Mouse (Mus musculus) ES-Bruce4 (cell line): ENCODE data around the gene Schip1. TPM values are rescaled to one million over a fixed set of nuclear protein-coding genes. Genes with fewer than 3 reads are reported as not detected.
A peak's percentile ranks its signal among the peaks of the same experiment; 100 is the strongest.

Source experiments
- H3K27ac ChIP-seq: 2 replicates; pipeline ENCODE4 v1.5.1; 2012; ENCODE audit warnings: low read length, inconsistent platforms; ENCODE audit not compliant: insufficient read depth
- H3K27me3 ChIP-seq: 2 replicates; pipeline ENCODE4 v1.6.1; 2012; ENCODE audit warnings: mild to moderate bottlenecking, low read length, inconsistent platforms; ENCODE audit not compliant: control insufficient read depth, poor library complexity, insufficient read depth, severe bottlenecking
- H3K36me3 ChIP-seq: 2 replicates; pipeline ENCODE4 v1.6.1; 2012; ENCODE audit warnings: inconsistent platforms, mild to moderate bottlenecking, low read length, moderate library complexity; ENCODE audit not compliant: control insufficient read depth, poor library complexity, insufficient read depth, severe bottlenecking
- H3K4me1 ChIP-seq: one replicate; pipeline ENCODE4 v1.8.1; 2011; ENCODE audit warnings: low read length; ENCODE audit not compliant: control insufficient read depth, insufficient read depth
- H3K4me3 ChIP-seq: 2 replicates; pipeline ENCODE4 v1.5.1; 2011; ENCODE audit warnings: low read depth, mild to moderate bottlenecking, low read length
- H3K9ac ChIP-seq: 2 replicates; pipeline ENCODE4 v1.6.1; 2012; ENCODE audit warnings: low read depth, mild to moderate bottlenecking, inconsistent platforms; ENCODE audit not compliant: poor library complexity, severe bottlenecking
- H3K9me3 ChIP-seq: replicated peaks from 2 replicates; pipeline ENCODE4 v1.6.1; 2012; ENCODE audit warnings: mild to moderate bottlenecking, low read length, inconsistent platforms; ENCODE audit not compliant: control insufficient read depth, poor library complexity, insufficient read depth, severe bottlenecking
- CTCF ChIP-seq: IDR thresholded peaks from one replicate; pipeline ENCODE4 v1.8.1; 2011; ENCODE audit warnings: low read depth, low read length
- EP300 ChIP-seq: IDR thresholded peaks from 2 replicates; pipeline ENCODE4 v1.6.1; 2011; ENCODE audit warnings: low read depth, low read length; ENCODE audit not compliant: insufficient read depth
- POLR2A ChIP-seq: IDR thresholded peaks from one replicate; pipeline ENCODE4 v1.8.1; 2011; ENCODE audit warnings: low read length; ENCODE audit not compliant: insufficient read depth
- polyA plus RNA-seq: library from polyadenylated mRNA; stranded (reverse); fragments of >200 nt; gene quantifications from 2 replicates; pipeline ENCODE4 v1.2.4, GENCODE M21; 2011; ENCODE audit warnings: low read depth; ENCODE audit not compliant: missing spikeins, insufficient read depth, insufficient read length

The Schip1 gene
- polyA plus RNA-seq, 1 experiment, result 85.2 TPM

DNA sequence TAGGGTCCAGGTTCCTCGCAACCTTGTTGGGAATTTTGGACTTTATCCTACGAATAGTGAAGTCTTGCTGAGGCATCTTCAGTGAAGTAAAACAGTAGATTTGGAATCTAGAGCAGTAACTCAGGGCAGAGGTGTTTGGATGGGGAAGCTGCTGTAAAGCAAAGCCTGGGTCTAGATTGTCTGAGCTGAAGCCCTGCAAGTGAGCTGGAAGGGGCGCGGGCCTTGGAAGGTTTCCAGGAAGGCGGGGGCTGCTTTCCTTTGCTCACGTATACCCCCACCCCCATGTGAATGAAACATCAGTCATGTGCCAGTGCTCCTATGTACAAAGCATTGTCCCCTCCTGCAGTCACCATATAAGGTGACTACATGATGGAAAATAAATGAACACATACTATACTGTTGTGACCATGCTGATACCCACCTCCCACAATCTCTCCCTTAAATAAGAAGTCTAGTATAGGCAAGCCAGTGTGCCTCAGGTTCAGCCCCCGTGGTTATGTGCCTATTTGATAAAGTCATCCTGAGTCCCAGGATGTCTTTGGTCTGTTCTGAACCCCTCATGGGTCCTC, 470.6 kb downstream of the Schip1 start:
- peak overlapping the region; percentile 91 for H3K27ac ChIP-seq
- TF ChIP-seq EP300 (no peak), CTCF (no peak), POLR2A (no peak)
- no peak overlapping the region for H3K4me3 ChIP-seq
- H3K4me1 ChIP-seq, result no peaks in the 10 kb centered on the region
- peaks cover 11% of the 10 kb centered on the region for H3K9me3 ChIP-seq
- H3K9ac ChIP-seq, result no peak overlapping the region
- H3K36me3 ChIP-seq, result no peaks in the 10 kb centered on the region
- H3K27me3 ChIP-seq, result no peaks in the 10 kb centered on the region

DNA sequence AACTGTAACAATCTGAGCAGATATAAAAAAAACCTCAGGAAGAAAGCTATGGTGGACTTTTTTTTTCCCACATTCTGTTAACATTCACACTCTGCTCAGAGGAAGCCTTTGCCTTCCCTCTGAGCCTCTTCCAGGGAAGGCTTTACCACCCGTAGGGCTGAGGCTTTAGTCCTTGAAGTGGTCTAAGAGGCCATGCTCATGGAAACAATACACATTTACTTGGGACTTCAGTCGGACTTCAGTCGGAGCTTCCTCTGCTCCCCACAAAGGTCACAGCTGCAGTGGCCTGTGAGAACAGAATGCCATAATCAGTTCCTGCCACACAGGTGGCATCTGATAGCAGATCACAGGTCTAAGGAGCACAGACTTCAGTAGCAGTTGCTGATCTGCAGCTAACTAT, 471.5 kb downstream of the Schip1 start:
- H3K36me3 ChIP-seq, result no peaks in the 10 kb centered on the region
- no peak overlapping the region for H3K27ac ChIP-seq
- no peak overlapping the region for H3K9ac ChIP-seq
- H3K9me3 ChIP-seq, result peaks cover 11% of the 10 kb centered on the region
- H3K4me3 ChIP-seq, result no peak overlapping the region
- TF ChIP-seq POLR2A (no peak), CTCF (no peak), EP300 (no peak)
- no peaks in the 10 kb centered on the region for H3K4me1 ChIP-seq
- H3K27me3 ChIP-seq, result no peaks in the 10 kb centered on the region

DNA sequence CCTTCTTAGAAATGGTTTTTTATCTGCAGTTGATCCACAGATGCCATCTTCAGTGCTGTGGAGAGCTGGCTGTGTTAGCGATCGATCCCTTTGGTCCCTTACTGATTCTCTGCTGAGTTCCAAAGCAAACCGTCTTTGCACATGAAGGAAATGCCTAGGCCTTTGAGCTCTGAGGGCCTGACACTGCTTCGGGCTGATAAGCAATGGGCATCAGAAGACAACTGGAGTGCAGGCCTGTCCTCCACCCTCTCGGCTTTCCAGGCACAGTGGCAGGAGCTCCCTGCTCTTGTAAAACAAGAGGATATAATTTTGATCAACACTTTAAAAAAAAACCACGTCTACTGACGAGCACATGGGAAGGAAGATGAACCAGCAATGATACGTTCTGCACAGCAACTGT, 477.1 kb downstream of the Schip1 start:
- H3K36me3 ChIP-seq, result no peaks in the 10 kb centered on the region

DNA sequence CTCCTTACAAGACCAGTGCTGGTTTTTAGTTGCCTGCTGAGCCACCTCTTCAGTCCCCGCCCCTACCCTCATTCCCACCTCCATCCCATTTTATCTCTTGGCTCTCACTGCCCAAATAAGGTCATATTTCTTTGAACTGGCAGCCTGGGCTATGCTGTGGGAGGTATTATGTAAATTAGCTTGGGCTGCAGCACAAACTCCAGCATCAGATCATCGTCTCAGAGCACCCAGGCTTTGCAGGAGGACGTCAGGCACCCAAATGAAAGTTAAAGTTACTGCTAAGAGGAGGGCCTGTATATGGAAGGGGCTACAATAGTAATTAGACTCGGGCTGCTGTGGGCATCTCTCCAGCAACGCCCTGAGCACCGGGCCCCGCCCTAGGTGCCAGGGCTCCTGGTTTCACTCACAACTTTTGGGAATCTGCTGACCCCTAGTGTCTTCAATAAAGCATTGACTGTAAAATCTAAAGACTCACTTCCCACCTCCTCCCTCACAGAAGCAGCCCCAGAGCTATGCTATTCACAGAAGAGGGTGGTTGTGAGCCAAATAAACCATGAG, 478.4 kb downstream of the Schip1 start:
- no peak overlapping the region for H3K9ac ChIP-seq
- no peaks in the 10 kb centered on the region for H3K9me3 ChIP-seq
- no peaks in the 10 kb centered on the region for H3K36me3 ChIP-seq
- no peak for TF ChIP-seq POLR2A
- peak; percentile 41 for TF ChIP-seq CTCF
- H3K27ac ChIP-seq, result no peak overlapping the region
- H3K27me3 ChIP-seq, result no peaks in the 10 kb centered on the region
- peak overlapping the region; percentile 23; the same call in 1 of the 2 replicates for H3K4me3 ChIP-seq
- peaks cover 2% of the 10 kb centered on the region for H3K4me1 ChIP-seq

More for the DNA sequence above, 477.1 kb downstream of the Schip1 start:
- H3K27me3 ChIP-seq, result no peaks in the 10 kb centered on the region
- no peak overlapping the region for H3K4me3 ChIP-seq
- no peak overlapping the region for H3K27ac ChIP-seq
- peaks cover 2% of the 10 kb centered on the region for H3K4me1 ChIP-seq
- H3K9me3 ChIP-seq, result peaks cover 7% of the 10 kb centered on the region
- H3K9ac ChIP-seq, result no peak overlapping the region
- TF ChIP-seq EP300, result no peak

DNA sequence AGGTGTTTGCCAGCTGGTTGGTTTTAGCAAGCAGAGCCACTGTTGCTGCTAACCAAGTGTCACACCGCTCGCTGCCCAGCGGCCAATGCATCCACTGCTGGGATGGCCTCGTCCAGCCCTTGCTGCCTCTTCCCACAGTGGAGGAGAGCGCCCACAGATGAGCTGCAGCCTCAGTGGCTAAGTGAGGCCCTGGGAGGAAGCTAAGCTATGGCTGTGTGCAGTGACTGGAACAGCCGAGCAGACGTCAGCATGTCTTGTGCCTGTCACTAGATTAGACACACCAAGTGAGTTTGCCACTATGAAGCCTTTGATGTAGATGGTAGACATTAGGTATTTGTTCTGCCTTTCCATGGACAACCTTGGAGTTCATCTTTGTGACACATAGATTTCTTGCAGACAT, 480.2 kb downstream of the Schip1 start:
- Histone ChIP-seq H3K27me3 (no peaks in the 10 kb centered on the region), H3K9ac (no peak overlapping the region)

DNA sequence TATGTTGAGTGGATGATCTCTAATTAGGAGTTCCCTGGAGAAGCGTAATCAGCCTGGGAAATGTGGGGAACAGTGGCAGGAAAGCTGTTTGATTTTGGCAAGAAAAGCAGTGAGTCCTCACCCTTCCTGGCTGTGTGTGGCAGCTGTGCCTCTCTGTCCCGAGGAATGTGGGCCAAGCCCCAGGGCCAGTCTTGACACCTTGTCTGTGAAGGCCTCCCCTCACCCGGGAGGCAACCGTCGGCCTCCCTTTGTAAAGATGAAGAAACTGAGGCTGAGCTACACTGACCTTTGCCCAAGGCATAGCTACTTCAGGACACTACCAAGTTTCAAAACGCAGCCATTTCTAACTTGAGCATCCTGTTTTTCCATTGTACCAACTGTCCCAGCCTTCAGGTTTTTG, 481.3 kb downstream of the Schip1 start:
- Histone ChIP-seq H3K4me1 (peaks cover 2% of the 10 kb centered on the region), H3K9me3 (no peaks in the 10 kb centered on the region), H3K4me3 (no peak overlapping the region), H3K27ac (no peak overlapping the region), H3K36me3 (no peaks in the 10 kb centered on the region), H3K9ac (no peak overlapping the region), H3K27me3 (no peaks in the 10 kb centered on the region)
- TF ChIP-seq CTCF, result no peak
- no peak for TF ChIP-seq POLR2A
- TF ChIP-seq EP300, result no peak

More for the DNA sequence above, 480.2 kb downstream of the Schip1 start:
- no peak for TF ChIP-seq EP300
- no peak for TF ChIP-seq POLR2A
- no peak for TF ChIP-seq CTCF
- peaks cover 2% of the 10 kb centered on the region for H3K4me1 ChIP-seq
- no peaks in the 10 kb centered on the region for H3K36me3 ChIP-seq
- H3K27ac ChIP-seq, result no peak overlapping the region
- H3K9me3 ChIP-seq, result no peaks in the 10 kb centered on the region
- H3K4me3 ChIP-seq, result no peak overlapping the region
